Mouse (Mus musculus) brain, embryonic 14.5 days (tissue): ENCODE measurements around the gene Gcdh. TPM values are rescaled to one million over a fixed set of nuclear protein-coding genes. Genes with fewer than 3 reads are reported as not detected.

Experiments
- DNase-seq: peaks from one replicate; pipeline ENCODE4 v3.0.0-alpha.2; 2011; ENCODE audit warnings: low read depth
- CTCF ChIP-seq: fragments of 200-500 bp; IDR thresholded peaks from 2 replicates; pipeline ENCODE4 v1.5.1; 2012; ENCODE audit warnings: inconsistent platforms, mild to moderate bottlenecking, moderate library complexity, borderline replicate concordance; ENCODE audit not compliant: insufficient read depth, insufficient read length; ENCODE audit errors: extremely low read depth
- POLR2A ChIP-seq: fragments of 200-500 bp; IDR thresholded peaks from 2 replicates; pipeline ENCODE4 v1.6.1; 2012; ENCODE audit warnings: mild to moderate bottlenecking, inconsistent platforms, borderline replicate concordance; ENCODE audit not compliant: poor library complexity, insufficient read depth, insufficient read length, severe bottlenecking; ENCODE audit errors: extremely low read depth
- polyA plus RNA-seq: library from polyadenylated mRNA; depleted of rRNA; stranded (reverse); fragments of >200 nt; gene quantifications from 2 replicates; pipeline ENCODE4 v1.2.3, GENCODE M21; 2012

Gcdh gene
- polyA plus RNA-seq, 1 experiment: 41.9 TPM

DNA sequence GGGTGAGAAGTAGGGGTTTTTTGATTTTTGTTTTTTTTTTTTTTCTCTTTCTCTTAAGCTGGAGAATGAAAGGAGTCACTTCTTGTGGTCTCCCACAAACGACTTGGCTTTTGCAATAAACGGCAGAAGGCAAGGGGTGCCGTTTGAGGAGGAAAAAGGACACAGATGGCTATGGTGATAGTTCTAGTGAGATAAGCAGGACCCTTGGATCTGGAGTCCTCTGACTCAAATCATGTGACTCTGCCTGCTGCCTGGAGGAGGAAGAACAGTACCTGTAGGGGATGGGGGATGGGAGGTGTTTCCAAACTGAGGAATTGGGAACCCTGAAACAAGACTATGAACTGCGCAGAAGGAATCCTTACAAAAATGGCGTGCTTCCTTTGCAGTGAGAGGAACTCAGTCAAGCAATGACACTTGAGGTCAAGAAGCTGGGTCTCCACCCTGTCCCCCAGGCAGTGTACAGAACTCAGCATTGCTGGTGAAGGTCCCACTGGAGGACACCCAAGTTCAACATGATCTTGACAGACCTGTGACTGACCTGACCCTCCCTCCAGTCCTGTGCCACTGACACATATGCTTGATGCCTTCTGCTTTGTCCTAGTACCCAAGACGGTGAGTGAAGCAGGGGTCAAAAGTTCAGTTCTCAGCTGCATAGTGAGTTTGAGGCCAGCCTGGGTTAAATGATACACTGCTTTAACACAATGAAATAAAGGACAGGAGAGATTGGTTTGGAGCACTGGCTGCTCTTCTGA lies 45.9 kb downstream of the Gcdh start:
- TF ChIP-seq CTCF (no peak), POLR2A (no peak)
- no peak for DNase-seq

DNA sequence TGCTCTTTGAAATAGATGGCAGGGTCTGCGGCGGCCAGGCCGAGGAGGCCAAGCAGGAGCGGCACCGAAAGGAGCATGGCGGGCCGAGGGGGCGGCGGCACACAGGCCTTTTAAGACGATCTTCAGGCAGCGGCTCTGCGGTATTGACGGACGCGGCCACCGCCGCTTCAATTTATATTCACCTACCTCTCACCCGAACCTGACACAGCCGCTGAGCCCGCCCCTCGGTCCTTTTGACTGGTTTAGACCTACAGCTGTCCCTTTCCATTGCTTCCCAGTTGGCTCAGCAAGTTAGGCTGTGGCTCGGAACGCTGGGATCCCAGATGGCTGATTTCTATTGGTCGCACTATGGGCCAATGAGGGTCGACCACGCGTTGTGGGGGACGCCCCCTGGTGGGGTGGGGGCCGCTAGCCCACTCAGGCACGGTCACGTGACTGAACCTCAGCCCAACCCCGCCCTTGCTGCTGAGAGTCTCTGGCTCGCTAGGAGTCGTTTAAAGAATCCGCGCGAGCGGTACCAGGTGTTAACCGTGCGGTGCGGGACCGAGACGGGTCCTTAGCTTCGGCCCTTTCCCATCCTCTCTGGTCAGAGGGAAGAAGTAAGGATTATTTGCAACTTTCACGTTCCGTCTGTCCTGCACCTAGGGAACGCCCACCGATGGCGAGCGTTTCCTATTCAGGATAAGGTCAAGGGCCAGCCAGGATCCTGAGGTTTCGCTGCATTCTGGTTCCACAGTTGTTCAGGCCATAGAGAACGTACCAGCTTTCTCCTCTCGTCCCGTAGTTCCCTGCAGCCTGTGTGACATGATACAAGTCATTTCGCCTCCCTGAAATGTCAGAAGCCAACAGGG lies 46.8 kb downstream of the Gcdh start, which contains the start of gene Calr:
Gene Calr, minus strand, starts transcription at position 213 of the 851 bp plus-strand sequence.
- TF ChIP-seq POLR2A (peak; percentile 98), CTCF (no peak)
- peak; percentile 100 for DNase-seq

DNA sequence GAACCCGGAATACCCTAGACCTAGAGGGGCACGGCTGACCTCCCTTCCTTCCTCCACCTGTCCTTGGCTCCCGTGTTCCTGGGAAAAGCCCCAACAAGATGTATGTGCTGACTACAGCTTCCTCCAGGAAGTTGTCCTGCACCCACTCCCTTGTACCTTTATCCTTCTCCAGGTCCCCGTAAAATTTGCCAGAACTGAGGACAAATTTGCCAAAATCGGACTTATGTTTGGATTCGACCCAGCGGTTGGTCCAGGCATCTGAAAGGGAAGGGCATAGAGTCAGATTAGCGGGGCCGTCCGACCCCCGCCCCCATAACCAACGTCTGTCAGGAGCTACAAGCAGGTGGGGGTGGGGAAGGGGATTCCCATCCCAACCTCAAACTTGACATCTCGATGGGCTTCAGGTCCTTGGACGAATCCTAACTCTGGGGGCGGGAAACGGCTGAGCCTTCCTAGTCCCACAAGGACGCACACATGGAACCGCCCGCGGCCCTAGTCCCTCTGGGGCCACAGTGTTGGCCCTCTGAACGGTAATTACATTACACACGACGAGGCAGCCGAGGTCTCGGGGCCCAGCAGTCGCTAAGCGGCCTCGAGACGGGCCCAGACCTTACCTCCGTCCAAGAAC lies 47.5 kb downstream of the Gcdh start:
- TF ChIP-seq CTCF: no peak
- no peak for TF ChIP-seq POLR2A
- DNase-seq: no peak

DNA sequence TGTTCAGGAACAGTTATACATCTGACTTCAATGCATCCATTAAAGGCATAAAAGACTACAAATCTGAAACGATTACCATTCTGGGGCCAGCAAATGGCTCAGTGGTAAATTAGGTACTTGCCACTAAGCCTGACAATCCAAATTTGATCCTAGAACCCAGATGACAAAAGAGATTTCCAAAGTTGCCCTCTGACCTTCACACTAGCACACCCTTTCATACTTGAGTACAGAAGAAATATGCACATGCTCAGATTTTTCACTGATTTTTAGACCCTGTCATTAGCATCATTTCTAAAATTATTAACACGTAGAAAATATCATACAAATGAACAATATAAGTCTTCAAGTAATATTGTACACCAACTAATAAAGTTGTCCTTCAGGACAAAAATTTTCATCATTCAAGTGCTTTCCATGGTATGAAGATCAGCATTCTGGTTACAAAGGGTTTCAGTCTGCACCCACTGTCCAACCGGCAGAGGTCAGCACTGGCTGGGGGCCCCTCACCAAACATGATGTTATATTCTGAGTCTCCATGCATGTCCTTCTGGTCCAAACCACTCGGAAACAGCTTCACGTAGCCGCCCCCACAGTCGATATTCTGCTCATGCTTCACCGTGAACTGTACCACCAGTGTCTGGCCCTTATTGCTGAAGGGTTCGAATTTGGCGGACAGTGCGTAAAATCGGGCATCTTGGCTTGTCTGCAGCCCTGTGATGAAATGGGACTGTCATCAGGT lies 48.2 kb downstream of the Gcdh start:
- DNase-seq: peak; percentile 64

DNA sequence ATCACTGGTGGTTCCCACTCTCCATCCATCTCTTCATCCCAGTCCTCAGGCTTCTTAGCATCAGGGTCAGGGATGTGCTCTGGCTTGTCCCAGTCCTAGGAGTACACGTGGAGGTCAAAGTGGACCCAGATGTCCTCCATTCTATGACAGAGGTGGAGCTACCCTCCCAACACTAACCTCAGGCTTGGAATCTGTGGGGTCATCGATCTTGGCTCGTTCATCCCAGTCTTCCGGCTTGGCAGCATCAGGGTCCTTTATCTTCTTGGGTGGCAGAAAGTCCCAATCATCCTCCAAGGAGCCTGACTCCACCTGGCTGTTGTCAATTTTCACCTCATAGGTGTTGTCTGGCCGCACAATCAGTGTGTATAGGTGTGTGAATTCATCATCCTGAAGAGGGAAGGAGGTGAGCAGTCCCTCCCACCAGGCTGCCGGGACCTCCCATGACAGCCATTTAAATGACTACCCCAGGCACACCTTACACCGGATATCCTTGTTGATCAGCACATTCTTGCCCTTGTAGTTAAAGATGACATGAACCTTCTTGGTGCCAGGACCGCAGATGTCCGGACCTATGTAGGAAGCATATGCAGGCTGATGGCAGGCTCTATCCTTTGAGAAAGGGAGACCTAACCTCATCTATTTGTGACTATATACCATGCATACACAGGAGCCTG lies 49.2 kb downstream of the Gcdh start:
- TF ChIP-seq CTCF (no peak), POLR2A (no peak)
- no peak for DNase-seq

More for the DNA sequence above, 48.2 kb downstream of the Gcdh start:
- TF ChIP-seq CTCF: peak; percentile 57
- no peak for TF ChIP-seq POLR2A

DNA sequence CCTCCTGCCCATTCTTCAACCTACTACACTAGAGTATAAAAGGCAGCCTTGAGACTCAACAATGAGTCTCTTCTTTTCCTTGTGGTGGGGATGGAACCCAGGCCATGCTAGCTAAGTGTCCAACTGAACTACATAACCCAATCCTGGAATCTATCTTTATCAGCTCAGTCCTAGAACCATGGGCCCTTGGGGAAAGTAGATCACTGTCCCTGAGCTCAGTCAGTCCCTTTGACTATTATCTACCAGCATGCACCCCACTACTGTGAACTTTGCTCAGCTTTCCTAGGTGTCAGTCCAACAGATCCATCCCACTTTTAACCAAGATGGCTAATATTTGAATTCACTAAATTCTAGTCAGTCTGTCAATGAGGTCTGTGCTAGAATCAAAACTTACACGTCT lies 52.2 kb downstream of the Gcdh start:
- TF ChIP-seq CTCF: no peak
- no peak for TF ChIP-seq POLR2A

DNA sequence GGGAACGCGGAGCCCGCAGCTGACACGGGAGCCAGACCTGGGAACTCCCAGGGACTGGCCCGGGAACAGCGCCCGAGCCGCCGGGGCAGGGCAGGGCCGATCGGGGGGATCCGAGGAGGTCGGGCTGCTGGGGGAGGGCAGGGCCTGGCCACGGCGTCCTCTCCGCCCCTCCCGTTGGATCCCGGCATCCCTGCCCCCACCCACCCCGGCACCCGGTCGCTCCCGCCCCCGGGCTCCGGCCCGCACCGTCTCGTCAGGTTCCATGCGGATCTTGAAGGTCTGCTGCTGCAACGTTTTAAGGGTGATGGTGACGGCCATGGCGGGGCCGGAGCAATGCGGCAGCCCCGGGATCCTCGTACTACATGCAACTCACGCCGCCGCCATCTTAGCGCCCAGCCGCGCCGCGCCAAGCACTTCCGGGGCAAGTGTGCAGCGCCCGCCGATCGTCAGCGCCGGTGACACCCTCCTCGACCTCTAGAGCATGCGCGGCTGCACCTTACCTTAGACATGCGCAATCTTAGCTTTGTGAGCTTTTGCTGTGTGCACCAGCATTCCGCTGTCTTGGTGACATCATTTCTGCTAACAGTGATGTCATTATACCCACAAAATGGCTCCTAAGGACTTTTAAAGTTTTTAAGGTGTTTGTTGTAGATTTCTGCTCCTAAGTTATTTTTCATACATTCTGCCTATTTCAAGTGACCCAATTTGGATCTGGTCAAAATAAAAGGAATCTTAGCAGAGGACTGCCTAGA lies 53.3 kb downstream of the Gcdh start, which contains the start of gene Rad23a:
Gene Rad23a, minus strand, starts transcription at position 418 of the 752 bp plus-strand sequence.
- DNase-seq: peak; percentile 99
- no peak for TF ChIP-seq CTCF
- TF ChIP-seq POLR2A: peak; percentile 87

More for the DNA sequence above, 52.2 kb downstream of the Gcdh start:
- no peak for DNase-seq

DNA sequence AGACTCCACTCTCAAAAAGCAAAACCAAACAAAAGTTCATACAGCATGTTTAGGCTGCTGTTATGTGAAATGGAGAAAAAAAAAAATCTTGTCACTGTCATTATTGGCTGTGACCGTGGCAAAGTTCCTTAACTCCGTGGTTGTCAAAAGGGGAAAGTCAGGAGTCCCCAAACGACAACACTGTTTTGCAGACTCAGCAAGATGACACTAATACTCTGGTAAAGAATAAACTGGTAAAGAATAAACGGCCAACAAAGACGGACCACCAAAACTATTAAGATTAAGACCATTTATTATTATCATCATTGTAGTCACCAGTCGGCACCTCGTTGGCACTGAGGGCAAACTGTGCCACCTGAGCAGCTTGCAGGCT lies 53.9 kb downstream of the Gcdh start:
- TF ChIP-seq POLR2A (no peak), CTCF (no peak)
- no peak for DNase-seq

DNA sequence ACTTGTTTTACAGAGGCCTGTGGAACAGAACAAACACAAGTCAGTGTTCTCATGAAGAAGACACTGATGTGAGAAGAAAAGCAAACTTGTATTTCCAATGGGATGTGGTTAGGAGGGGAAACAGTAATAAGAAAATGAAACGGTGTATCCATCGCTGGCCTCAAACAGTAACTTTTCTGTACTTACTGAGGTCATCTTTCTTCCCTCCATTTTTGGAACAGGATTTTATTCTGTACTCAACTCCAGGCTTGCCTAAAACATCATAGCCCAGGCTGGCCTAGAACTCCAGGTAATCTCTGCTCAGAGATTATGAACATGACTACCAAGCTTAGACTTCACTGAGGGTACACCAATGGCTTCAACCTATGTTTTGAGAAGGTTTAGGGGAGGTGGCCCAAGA lies 54.3 kb downstream of the Gcdh start:
- no peak for DNase-seq
- TF ChIP-seq POLR2A (no peak), CTCF (no peak)

DNA sequence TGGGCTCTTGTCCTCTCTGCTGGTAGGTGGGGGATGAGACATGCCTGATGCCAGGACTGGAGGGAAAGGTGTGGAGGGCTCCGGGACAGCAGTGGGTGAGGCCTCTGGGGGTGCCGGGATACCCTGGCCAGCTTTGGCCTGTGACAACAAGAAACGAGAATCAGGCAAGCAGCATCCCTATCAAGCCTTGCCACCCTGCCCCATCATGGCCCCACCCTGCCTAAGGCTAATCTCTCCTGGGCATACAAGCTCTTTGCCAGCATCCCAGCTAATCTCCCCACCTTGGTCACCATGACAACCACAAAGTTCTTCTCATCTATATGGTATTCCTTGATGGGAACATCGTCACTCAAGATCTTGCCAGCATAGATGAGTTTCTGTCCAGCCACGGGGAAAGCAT lies 55.2 kb downstream of the Gcdh start:
- TF ChIP-seq CTCF (no peak), POLR2A (no peak)
- no peak for DNase-seq
